Comparison of ENCODE assay signal across 8 mouse cellular contexts in genomic region chr3:126746148-126746803, GRCm38 (mm10).
A peak's percentile ranks its signal among the peaks of the same experiment; 100 is the strongest.
DNase-seq lines count a peak whose midpoint lies in the region; ATAC-seq and TF ChIP-seq lines count a peak whose summit lies in the region.

No protein-coding gene starts in this region.

- no peaks in the 10 kb centered on the region for H3K27me3 ChIP-seq in lung, embryonic 14.5 days (ENCODE audit: insufficient read depth, low read length)
- no peaks in the 10 kb centered on the region for H3K27me3 ChIP-seq in lung, postnatal 0 days (replicated peaks; ENCODE audit: insufficient read depth, low read length)
- no peaks in the 10 kb centered on the region for H3K27me3 ChIP-seq in intestine, embryonic 16.5 days (replicated peaks; ENCODE audit: control insufficient read depth, insufficient read depth, low read length)
- H3K27me3 ChIP-seq in neural tube, embryonic 14.5 days (ENCODE audit: control insufficient read depth, insufficient read depth, low read length): no peaks in the 10 kb centered on the region

- H3K36me3 ChIP-seq in lung, embryonic 14.5 days (ENCODE audit: insufficient read depth): no peaks in the 10 kb centered on the region
- H3K36me3 ChIP-seq in lung, postnatal 0 days (ENCODE audit: insufficient read depth, low read length): no peaks in the 10 kb centered on the region
- H3K36me3 ChIP-seq in intestine, embryonic 16.5 days (ENCODE audit: control insufficient read depth, insufficient read depth, low read length): no peaks in the 10 kb centered on the region
- H3K36me3 ChIP-seq in neural tube, embryonic 14.5 days (ENCODE audit: control insufficient read depth, insufficient read depth, low read length): no peaks in the 10 kb centered on the region

- 0 out of 2 replicates have a peak, but pooled peaks cover 4% of the 10 kb centered on the region for H3K4me1 ChIP-seq in lung, embryonic 14.5 days (ENCODE audit: insufficient read depth)
- H3K4me1 ChIP-seq in lung, postnatal 0 days (ENCODE audit: insufficient read depth, low read depth, low read length): peaks cover 3% of the 10 kb centered on the region; the same call in 1 of the 2 replicates
- no peaks in the 10 kb centered on the region for H3K4me1 ChIP-seq in intestine, embryonic 16.5 days (ENCODE audit: control insufficient read depth, insufficient read depth, low read length)
- peaks cover 8% of the 10 kb centered on the region; the same call in 1 of the 2 replicates for H3K4me1 ChIP-seq in neural tube, embryonic 14.5 days (ENCODE audit: control insufficient read depth, insufficient read depth, low read length)

- TF ChIP-seq EP300 in lung, postnatal 0 days (IDR thresholded peaks at IDR 0.05): no peak

- ATAC-seq in lung, embryonic 14.5 days (ENCODE audit: insufficient read depth): peak; percentile 58
- no peak for ATAC-seq in lung, postnatal 0 days
- ATAC-seq in intestine, embryonic 16.5 days: peak; percentile 71
- peak; percentile 59; the same call in 1 of the 2 replicates for ATAC-seq in neural tube, embryonic 14.5 days (ENCODE audit: low read depth)

- WGBS in lung, embryonic 14.5 days: 56% methylated on average over 11 of the region's 11 CpGs
- WGBS in lung, postnatal 0 days: 53% methylated on average over 11 of the region's 11 CpGs
- 61% methylated on average over 11 of the region's 11 CpGs for WGBS in intestine, embryonic 16.5 days
- 64% methylated on average over 11 of the region's 11 CpGs for WGBS in neural tube, embryonic 14.5 days

- TF ChIP-seq CTCF in lung, embryonic 14.5 days (IDR thresholded peaks at IDR 0.05; ENCODE audit: low read depth): no peak
- no peak for TF ChIP-seq CTCF in lung, postnatal 0 days (IDR thresholded peaks at IDR 0.05)

- H3K27ac ChIP-seq in lung, embryonic 14.5 days (ENCODE audit: low read depth): no peak overlapping the region
- H3K27ac ChIP-seq in lung, postnatal 0 days (ENCODE audit: low read length): no peak overlapping the region
- H3K27ac ChIP-seq in intestine, embryonic 16.5 days (ENCODE audit: low read length): no peak overlapping the region
- no peak overlapping the region for H3K27ac ChIP-seq in neural tube, embryonic 14.5 days (ENCODE audit: low read depth, low read length)

- no peak overlapping the region for H3K9ac ChIP-seq in lung, embryonic 14.5 days
- H3K9ac ChIP-seq in lung, postnatal 0 days (replicated peaks; ENCODE audit: low read depth): no peak overlapping the region
- H3K9ac ChIP-seq in intestine, embryonic 16.5 days (ENCODE audit: low read depth, low read length): no peak overlapping the region
- H3K9ac ChIP-seq in neural tube, embryonic 14.5 days (replicated peaks; ENCODE audit: low read depth, low read length): no peak overlapping the region

- H3K9me3 ChIP-seq in lung, embryonic 14.5 days (ENCODE audit: low read depth, low read length): no peaks in the 10 kb centered on the region
- no peaks in the 10 kb centered on the region for H3K9me3 ChIP-seq in lung, postnatal 0 days (ENCODE audit: low read length)
- no peaks in the 10 kb centered on the region for H3K9me3 ChIP-seq in intestine, embryonic 16.5 days (ENCODE audit: control insufficient read depth, low read length)
- no peaks in the 10 kb centered on the region for H3K9me3 ChIP-seq in neural tube, embryonic 14.5 days (ENCODE audit: control insufficient read depth, low read length)

- no peak overlapping the region for H3K4me3 ChIP-seq in lung, embryonic 14.5 days (ENCODE audit: low read depth, low read length)
- no peak overlapping the region for H3K4me3 ChIP-seq in lung, postnatal 0 days (ENCODE audit: low read depth, low read length)
- no peak overlapping the region for H3K4me3 ChIP-seq in intestine, embryonic 16.5 days (ENCODE audit: low read length)
- no peak overlapping the region for H3K4me3 ChIP-seq in neural tube, embryonic 14.5 days (ENCODE audit: low read depth, low read length)

- no peak overlapping the region for H3K4me2 ChIP-seq in lung, embryonic 14.5 days
- H3K4me2 ChIP-seq in lung, postnatal 0 days (replicated peaks; ENCODE audit: low read depth, low read length): no peak overlapping the region
- no peak overlapping the region for H3K4me2 ChIP-seq in intestine, embryonic 16.5 days (ENCODE audit: low read depth, low read length)
- H3K4me2 ChIP-seq in neural tube, embryonic 14.5 days (ENCODE audit: low read depth, low read length): no peak overlapping the region

- DNase-seq in lung, embryonic 14.5 days: peak; percentile 58
- DNase-seq in lung, postnatal 0 days (ENCODE audit: low spot score): no peak
- DNase-seq in heart, adult 18-20 months: peak; percentile 77 to 88
- DNase-seq in spleen, postnatal 10 days (ENCODE audit: low spot score in 2 of 2): no peak
- no peak for DNase-seq in frontal cortex, adult 2 months (ENCODE audit: extremely low spot score in 1 of 2, low spot score in 1 of 2)
- DNase-seq in thymus, adult 18-20 months: no peak

Comparison
In these comparisons a context has a peak if more than half of its experiments do, and no peak if none do; other contexts are left out.
1. DNase-seq: peak in lung, embryonic 14.5 days (single experiment) and heart, adult 18-20 months (2 of 2); none in lung, postnatal 0 days (single experiment), spleen, postnatal 10 days (0 of 2), frontal cortex, adult 2 months (0 of 2) and thymus, adult 18-20 months (0 of 2).